Mouse (Mus musculus) thymus, postnatal 4 days (tissue): ENCODE results near the gene Olfr1135.

ENCODE experiments used
- DNase-seq: peaks from one replicate; pipeline ENCODE4 v3.0.0; 2021

Olfr1135 gene

DNA sequence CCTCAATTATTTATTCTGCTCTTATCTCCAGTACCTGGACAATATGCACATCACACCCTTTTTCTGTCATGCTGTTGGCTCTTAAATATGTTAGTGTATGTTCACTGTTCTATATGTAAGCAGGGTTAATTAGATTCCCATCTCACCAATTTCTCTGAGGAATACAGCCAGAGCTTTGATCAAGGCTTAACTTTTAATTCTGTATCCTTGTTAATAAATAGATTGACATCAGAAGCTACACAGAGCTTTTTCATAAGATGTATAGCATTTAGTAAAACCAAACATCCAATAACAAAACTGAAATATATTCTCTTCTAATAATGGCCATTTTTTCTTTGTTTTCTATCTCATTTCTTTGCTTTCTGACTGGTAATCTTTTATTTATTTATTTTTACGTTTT is at the start of gene Olfr1135:
TSS of gene Olfr1135 (minus strand) at position 101 of the 400 bp plus-strand sequence.
- no peak for DNase-seq

DNA sequence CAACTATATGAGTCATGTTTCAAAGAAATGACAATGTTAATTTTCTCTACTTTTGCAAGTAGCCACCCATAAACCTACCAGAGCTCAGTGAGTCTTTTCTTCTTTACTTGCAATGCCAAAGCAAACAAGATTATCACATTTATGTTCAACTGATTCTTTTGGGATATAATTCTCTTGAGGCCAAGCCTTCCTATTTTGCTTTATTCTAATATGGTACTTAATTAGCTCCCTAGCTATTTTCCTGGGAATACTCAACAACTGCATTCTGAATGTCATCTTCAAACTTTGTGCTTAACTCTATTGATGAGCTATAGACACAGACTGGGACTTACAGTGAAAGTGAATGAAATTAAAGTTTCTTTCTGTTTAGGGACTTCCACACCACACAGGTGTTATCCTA is 39.6 kb upstream of the Olfr1135 start, which contains the start of gene Olfr1137:
TSS of gene Olfr1137 (minus strand) at position 101 of the 400 bp plus-strand sequence.
- DNase-seq: no peak

DNA sequence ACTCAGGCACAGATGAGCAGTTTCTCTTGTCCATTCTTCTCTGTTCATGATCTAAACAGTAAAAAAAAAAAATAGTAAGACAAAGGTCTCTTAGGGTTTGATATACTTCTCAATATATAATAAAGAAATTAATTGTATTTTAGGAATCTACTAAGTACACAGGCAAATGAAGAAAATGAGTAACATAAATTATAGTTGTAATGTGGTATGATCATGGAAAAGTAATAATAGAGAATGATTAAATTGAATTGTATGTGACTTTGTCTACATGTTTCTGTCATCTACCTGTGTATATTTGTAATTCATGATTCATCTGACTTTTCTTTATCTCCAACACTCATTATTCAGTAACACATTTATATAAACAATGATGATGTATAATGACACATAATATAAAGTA is 20.4 kb upstream of the Olfr1135 start, which contains the start of gene Olfr1136:
TSS of gene Olfr1136 (minus strand) at position 101 of the 400 bp plus-strand sequence.
- DNase-seq: no peak

DNA sequence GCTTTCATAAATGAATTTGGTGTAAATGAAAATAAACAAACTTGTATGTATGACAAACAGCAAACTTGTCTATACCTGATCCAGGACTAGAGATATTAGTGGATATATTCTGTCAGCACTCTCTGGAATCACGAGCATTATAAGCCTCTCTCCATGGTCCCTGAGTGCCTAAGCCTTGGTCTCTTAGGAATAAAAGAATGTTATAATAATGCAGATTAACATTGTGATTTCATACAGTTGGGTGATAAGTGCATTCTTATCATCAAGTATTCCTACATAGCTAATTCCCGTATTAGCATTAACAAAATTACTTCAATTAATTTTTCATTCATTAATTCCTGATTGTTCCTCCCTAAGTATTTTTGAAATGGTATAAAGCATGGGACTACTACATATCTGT is 15.1 kb downstream of the Olfr1135 start, which contains the start of gene Olfr1134:
TSS of gene Olfr1134 (minus strand) at position 101 of the 400 bp plus-strand sequence.
- DNase-seq: no peak

DNA sequence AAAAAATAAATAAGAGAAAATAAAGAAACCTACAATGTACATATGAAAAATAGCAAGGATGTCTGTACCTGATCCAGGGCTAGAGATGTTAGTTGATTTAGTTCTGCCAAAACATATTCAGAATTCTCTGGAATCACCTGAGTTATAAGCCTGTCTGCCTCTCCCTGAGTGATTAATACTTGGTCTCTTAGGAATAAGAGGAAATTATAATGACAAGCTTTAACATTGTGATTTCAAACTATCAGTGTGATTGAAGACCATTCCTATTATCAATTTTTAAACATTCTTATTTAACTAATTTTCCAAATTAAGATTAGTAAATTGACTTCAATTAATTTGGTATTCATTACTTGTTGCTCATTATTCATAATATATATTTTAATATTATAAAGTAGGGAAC is 26.2 kb downstream of the Olfr1135 start, which contains the start of gene Olfr1133:
TSS of gene Olfr1133 (minus strand) at position 101 of the 400 bp plus-strand sequence.
- DNase-seq: no peak

DNA sequence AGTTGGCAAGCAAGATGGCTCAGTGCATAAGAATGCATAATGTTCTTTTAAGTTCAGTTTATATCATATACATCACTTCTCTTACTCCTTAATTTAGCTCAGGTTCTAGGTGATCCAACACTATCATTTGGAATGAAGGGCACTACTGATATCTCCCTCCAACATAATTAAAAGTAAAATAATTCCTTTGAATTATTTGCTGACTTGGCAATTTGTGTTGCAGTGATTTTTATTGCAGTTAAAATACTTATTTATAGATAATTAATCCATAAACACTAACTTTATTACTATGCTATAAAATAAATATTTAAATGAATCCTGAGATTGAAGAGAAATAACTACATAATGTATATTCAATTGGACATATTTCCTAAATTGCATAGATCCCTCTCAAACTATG is 31.0 kb downstream of the Olfr1135 start:
- DNase-seq: no peak

DNA sequence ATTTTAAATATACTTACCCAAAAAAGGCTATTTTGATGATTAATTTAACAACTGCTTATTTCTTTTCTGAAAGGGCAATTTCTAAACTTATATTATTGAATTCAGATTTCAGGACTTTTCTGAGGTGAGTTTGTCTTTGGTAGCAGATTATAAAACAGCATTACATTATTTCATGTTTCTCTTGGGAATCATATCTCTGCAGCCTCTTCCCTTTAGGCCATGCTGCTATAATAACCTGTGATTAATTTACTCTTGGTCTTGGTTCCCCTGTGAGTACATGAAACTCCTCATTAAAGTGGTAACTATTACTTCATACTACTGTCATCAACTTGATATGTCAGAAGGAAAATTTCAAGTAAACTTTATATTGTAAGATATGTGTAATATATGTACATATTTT is 36.0 kb downstream of the Olfr1135 start, which contains the start of gene Olfr1132:
TSS of gene Olfr1132 (minus strand) at position 101 of the 400 bp plus-strand sequence.
- no peak for DNase-seq

DNA sequence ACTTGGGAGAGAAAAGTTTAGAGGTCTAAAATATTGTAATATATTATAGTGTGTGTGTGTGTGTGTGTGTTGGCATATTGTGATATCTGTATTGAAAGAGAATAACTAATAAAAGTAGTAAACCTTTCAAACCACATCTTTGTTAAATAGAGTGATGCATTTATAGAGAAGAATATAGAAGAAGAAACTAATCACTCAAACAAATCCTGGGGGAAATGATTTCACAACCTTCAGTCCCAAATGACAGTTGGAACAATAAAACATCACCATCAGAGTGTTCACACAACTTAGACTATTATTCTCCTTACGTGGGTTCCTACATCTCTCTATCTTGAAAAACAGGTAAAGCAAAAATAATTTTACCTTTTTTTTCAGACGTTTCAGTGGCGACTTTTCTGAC is 46.7 kb downstream of the Olfr1135 start, which contains the start of gene Olfr1131:
TSS of gene Olfr1131 (plus strand) at position 301 of the 400 bp plus-strand sequence.
- DNase-seq: no peak
